Mouse (Mus musculus): ENCODE measurements around the gene Foxi3.

Foxi3 gene

GRCm38 (mm10) chr6:70996123-70996723, 39.9 kb downstream of the Foxi3 start:
- no peak for DNase-seq (ENCODE audit: low spot score)

DNA sequence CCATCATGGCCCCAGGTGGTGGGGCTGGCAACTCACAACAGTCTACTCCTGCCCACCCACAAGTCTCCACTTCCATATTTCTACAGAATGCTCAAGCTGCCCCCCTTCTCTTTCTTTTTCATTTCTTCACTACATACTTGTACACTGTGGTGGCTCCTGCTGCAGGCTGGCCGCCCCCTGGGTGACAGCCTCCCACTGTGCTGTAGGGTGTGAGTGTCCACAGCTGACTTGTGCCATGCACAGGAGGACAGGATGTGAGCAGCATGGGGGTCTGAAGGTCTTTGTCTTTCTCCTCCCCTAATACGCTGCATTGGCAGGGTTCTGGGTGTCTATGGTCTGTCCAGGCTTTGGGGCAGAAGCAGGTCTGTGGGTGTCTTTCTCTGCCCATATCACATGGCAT, 46.3 kb downstream of the Foxi3 start:
- no peak for DNase-seq (ENCODE audit: low spot score)

- DNase-seq (ENCODE audit: low spot score): no peak
Measured at GRCm38 (mm10) chr6:71004161-71004560, 47.8 kb downstream of the Foxi3 start.

Data from urinary bladder, postnatal 14 days (tissue).